Mouse (Mus musculus) spleen, adult 12 weeks (tissue): ENCODE results near the gene Gm21800.
"Not testable (repeated sequence)": the region's sequence is repeated elsewhere in the genome, so short reads cannot be mapped to it uniquely, and the experiment has no call there.

Experiments
- DNase-seq: peaks from one replicate; pipeline ENCODE4 v3.0.0; 2022; ENCODE audit warnings: low spot score

Gm21800 gene

DNA sequence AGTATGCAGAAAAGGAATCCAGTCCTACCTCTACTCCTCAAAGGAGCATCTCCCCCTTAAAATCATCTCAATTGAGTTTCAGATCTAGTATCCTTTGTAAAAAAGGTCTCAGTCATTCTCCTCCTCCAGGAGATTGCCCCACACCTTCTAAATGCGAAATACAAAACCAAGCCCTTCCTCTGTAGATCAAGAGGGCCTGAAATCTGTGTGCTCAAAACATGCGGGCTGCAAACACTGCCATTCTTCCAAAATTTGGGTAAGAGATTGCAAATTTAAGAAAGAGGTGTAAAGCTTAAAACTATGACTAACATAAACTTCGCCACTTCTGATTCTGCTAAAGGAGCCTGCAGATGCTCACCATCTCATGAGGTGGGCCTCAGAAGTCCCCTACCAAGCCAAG lies at the start of gene Gm21800:
Gene Gm21800 (plus strand): TSS at position 301 of the 400 bp plus-strand sequence.
- DNase-seq = not testable (repeated sequence)
